Mouse (Mus musculus) urinary bladder, postnatal 14 days (tissue): Measurements from ENCODE around the gene Med8.

Experiments used
- DNase-seq: peaks from one replicate; pipeline ENCODE4 v3.0.0; 2021; ENCODE audit warnings: low spot score

Med8 gene

DNA sequence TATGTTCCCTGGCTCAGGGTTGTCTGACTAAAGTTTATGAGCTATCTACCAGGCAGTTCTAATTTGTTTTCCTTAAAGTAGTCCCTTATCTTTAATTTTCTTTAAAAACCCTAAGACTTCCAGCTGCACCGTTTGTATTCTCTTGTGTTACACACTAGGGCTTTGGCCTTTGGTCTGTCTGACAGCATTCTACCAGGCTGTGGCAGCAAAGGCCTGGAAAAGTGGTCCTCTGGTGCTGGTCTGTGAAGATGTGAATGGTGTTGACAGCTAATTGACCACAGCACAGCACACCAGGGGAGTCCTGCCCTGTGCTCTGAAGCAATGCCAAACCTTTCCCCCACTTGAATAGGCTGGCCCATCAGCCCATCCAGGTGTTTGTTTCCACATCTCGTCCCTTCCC is 6.6 kb downstream of the Med8 start:
- DNase-seq: no peak

DNA sequence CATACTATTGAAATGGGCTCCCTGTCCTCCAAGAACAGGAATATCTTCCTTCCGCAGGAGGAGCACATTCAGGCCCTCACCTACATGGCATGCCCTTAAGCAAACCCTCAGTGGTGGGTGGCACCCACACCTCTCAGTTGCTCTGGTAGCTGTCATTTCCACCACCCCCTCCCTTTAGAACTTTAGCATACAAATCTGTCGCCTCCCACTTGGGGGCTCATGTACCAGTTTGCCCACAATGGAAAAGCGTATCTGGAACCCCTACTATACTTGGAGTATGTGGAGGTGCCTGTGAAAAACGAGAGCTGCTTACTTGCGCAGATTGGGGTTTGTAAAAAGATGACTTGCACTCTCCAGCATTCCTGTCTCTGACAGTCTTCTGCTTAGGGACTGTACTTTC is 7.2 kb downstream of the Med8 start:
- DNase-seq: no peak

DNA sequence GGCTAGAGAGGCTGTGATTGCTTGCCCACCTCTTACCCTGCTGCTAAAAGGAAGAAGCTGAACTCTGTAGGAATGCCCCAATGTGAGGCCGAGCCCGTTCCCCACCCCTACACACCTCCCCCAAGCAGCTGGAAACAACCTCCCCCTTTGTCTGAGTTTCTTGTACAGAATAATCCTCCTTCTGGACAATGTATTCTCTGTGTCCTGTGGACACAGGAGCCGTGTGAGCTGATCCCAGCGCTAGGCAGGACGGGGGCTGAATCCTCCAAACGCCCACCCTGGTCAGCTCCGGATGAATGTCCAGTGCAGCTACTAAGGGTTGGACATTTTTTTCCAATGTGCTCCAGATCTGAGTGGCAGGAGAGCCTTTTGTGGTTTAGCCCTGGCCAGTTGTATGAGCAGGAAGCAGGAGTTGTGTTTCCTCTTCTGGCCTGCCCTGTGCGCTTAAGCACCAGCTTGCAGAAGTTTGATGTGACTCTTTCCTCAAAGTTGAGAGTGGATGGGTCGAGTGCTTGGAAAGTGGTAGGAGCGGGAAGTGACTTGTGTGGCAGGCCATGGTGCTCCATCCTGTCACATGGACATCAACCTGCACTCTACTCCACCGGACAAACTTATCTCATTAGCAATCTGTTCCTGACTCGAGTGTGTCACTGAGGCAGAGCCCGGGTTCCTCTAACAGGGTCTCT is 8.1 kb downstream of the Med8 start:
- no peak for DNase-seq

DNA sequence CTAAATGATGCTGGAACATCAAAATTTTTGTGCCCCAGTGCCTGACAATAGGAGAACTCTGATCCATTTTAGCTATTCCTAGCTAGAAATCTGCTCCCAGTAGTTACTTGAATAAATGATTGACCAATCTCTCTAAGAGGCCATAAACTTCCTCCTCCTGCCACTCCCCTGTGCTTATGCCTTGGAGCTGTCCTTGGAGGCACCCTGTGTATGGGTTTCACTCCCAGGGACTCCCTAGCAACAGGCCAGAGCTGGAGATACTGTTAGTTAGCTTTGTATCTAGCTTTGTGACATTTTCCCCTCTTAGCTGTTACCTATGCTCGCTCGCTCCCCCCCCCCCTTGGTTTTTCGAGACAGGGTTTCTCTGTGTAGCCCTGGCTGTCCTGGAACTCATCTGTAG is 12.2 kb downstream of the Med8 start:
- DNase-seq: no peak

DNA sequence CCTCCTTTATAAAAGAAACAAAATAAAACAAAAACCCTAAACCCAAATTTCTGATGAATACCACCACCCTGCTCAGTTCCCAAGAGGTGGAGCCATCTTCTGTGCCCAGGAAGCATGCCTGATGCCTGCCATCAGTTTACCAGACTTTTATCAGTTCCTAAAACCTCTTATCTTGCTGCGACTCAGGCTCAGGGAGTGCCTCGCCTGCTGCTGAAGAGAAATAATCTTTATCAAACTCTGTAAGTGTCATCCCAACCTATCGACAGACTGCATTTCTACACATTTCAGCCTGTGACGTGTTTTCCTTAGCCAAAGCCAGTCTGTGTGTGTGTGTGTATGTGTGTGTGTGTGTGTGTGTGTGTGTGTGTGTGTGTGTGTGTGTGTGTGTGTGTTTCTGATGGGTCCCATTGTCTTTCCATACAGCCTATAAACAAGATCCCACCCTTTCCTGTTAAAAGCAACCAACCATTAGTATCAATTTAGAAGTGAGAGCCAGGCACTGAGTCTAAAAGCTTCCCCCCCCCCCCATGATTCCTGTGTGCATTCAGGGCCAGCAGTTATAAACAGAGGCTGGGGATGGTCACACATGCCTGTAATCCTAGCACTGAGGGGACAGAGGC is 15.5 kb downstream of the Med8 start:
- no peak for DNase-seq

DNA sequence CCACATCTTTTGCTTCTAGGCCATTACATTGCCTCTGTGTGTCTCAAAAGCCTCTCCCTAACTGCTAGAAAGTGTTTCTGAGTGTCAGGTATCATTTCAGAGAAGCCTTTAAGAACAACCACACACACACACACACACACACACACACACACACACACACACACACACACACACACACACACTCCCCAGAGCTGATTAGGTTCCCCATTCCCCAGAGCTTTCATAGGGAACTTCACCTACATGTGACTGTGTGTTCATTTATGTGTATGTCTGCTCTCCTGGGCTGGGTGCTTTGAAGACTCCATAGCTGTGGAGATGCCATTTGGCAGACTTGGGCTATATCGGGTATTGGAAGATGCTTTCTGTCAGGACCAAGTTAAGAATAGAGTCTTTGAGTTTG is 16.2 kb downstream of the Med8 start:
- DNase-seq: no peak

DNA sequence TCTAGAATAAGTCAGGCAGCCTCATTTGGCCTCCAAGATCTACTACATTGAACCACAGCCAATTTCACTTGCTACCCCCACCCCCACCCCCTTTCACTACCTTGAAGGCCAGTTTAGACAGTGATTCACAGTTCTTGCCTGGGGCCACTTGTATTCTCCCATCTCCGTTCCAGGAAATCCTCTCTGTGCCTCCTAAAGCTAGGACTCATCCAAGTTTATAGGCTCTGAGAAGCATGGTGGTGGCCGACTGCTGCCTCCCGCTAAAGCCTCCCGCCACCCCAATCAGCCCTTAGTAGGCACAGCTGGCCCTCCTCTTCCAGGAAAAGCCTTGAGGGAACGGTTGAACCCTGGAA is 18.3 kb downstream of the Med8 start:
- no peak for DNase-seq

DNA sequence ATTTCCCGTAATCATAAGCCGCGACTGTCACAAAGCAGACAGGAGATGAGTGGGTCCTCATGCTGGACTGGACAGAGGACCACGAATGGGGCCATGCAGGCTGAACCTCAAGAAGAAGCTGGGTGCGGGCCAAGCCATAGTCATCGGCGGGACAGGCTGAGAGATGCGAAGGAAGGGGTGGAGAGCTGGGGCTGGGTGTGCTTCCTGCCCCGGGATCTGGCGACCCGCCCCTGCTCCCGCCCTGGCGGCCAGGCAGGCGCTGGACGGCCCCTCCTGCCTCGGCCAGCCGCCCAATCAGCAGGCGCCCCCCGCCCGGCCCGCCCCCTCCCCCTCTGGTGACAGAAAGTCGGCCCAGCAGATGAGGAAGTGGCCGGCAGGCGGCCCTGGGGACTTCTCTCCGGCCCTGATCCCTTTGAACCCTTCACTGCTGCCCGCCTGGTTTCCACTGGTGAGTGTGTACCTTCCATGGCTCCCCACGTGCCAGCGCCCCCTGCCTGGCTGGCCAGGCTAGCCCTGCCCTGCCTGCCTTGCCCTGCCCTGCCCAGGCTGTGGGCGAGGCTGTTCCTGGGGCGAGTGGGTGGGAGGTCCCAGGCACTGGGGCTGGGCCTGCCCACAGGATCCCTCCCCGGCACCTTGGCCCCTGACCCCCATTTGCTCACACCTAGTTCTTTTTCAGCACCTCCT is 18.8 kb downstream of the Med8 start, which contains the start of gene Elovl1:
Gene Elovl1 (plus strand): TSS at position 326 of the 684 bp plus-strand sequence.
- peak; percentile 94 for DNase-seq

DNA sequence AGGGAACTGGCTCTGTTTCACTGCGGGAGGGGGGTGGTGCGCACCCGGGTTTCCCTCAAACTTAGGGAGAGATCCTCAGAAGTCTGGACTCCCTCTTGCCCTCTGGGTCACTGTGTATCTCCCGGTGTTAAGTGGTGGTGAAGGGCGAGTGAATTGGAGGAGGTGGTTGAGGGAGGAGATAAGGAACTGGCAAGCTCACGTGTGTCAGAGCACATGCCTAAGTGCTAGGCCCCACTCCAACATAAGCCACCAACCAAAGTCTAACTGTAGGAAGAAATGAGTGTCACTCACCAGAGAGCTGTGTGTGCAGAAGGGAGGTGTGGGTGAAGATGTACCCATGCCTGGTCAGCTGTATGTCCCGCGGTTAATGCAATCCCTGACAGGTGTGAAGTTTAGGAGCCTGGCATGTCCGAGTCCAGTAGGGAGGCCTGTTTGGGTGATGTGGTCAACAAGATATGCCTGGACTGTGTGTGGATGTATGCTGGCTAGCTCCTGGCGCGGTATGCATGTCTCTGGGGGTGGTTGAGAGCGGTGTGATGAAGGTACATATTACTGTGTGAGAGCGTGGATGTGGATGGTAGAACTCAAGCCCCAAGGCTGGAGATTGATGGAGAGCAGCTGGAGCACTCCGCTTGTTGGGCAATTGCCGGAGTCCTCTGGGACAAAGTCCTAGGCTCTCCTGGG is 19.5 kb downstream of the Med8 start:
- DNase-seq: no peak

DNA sequence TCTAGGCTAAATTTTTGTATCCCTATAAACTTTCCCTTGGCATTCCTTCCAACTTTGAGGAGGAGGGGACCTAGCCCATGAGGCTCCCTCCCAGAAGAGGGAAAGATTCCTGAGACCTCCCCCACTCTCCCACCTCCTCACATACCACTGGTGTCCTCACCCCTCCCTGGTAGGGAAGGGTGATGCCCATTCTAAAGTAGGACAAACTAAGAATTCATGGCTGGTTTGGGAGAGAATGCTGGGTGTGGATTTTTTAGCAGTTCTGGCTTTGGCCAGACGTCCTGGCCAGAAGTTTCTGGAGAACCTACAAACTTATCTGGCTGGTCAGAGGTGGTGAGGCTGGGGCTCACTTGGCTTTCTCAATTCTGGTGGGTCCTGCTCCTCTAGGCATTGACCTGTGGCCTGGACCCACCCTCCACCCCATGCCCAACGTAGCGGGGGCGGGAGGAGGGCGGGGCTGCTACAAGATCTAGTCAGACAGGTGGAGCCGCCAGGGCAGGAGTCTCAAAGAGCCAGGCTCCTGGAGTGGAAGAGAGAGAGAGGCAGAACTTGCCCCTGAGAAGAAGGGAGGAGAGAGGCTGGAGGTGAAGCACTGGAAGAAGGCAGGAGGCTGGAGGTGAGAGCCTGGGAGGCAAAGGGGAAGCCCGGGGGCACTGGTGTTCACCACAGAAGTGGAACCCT is 20.2 kb downstream of the Med8 start:
- peak; percentile 76 for DNase-seq

DNA sequence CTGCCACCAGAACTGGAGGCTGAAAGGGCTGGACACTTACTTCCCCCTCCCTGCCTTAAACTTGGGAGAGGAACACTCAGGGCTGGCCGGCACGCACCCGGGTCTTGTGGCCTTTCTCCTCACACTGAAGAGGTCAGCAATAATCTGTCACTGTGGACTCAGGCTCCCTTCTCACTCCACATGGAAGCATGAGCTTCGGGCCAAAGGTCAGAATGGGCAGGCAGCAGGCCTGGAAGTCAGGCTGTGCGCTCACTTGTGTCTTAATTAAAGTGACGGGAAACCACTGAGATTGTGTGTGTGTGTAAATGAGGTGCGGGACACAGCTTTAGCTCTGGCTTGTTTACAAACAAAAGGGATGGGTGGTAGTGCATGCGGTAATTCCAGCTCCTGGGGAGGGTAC is 23.2 kb downstream of the Med8 start:
- no peak for DNase-seq

DNA sequence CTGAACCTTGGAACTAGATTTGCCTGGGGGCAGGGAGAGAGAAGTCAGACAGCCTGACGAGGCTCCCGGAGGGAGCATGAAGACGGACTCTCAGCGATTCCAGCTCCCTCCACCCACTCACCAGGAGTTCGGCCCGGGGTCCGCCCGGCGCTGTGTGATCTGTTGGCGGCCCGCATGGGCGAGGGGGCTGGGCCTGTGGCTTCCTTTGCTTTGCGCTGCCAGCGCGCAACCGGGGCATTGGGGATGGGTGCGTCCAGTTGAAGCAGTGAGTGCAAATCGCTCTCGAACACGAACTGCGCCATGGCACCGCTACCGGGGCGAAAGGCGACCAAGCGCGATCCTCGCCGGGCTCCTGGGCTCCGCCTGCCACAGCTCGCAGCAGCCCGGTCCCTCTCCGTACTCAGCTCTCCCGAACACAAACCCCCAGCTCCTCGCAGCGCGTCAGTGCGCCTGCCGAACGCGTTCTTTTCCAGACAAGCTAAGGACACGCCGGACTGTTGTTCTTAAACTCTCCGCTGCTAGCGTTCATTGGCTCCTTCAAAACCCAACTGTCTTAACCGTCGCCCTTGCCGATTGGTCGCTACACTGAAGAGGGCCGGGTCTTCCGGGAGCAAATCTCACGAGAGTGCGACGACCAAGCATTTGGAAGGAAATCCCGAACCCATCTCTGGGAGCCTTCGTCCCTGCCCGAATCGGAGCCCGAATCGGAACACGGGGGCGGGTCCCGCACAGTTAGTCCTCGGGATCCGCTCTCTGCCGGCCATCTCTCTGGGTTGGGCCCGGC is 27.9 kb downstream of the Med8 start, which contains the start of gene Cdc20:
Gene Cdc20 (minus strand): TSS at position 533 of the 784 bp plus-strand sequence.
- DNase-seq: peak; percentile 92

DNA sequence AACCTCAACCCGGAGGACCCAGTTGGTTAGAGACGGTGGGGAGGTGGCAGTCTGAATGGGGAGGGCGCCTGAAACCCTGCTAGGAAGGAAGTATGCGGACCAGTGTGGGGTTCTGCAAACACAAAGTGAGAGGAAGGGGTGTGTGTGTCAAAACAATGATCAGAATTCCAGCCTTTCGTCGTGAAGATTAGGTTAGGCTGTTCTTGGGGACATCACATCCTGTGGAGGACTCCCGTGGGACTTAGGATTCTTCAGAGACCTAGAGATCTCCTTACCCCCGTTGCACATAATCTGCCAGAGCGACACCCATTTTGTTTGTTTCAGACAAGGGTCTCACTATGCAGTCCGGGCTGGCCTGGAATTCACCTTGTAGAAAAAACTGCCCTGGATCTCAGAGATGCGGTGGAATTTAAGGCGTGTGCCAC is 28.7 kb downstream of the Med8 start:
- DNase-seq: no peak

DNA sequence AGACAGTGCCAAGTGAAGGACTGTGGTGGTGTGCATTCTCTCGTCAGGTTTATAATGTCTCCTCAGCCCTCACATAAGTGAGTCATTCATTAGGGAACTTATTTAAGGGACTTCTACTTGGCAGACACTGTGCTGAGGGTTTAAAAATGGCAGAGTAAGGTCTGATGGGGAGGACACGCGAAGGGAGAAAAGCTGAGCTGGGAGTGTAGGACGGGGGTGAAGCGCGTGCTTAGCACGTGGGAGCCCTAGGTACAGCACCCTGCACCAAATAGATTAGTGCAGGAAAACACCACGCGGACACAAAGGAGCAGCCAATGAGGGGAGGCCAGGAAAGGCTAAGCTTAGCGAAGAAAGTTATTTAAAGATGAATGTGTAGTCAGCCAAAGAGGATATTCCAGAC is 36.0 kb downstream of the Med8 start:
- DNase-seq: no peak

DNA sequence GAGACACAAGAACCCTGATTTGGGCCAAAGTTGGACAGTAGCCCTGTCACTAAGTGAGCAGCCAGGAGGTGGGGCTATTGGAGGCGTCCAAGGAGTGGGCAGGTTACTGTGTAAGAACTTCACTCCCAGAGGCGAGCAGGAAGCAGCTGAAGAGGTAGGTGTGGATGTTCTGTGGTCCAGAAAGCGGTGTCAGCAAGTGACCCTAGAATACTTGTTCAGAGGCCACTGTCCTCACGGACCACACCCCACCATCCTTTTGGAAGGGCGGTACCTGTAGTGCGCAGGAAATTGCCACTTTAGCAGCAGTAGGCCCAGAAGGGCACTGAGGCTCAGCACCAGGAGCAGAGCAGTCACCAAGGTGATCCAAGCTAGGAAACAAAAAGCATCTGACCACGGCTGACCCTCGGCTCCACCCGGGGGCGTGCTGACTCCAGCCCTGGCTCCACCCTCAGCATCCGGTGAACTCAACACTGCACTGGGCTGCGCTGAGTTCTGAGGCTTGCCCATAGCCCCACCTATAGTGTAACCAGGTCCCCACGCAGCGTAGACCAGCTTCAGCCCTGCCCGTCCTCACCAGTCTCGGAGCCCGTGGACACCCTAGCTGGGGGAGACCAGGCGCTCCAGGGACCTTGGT is 36.8 kb downstream of the Med8 start:
- DNase-seq: peak; percentile 58

DNA sequence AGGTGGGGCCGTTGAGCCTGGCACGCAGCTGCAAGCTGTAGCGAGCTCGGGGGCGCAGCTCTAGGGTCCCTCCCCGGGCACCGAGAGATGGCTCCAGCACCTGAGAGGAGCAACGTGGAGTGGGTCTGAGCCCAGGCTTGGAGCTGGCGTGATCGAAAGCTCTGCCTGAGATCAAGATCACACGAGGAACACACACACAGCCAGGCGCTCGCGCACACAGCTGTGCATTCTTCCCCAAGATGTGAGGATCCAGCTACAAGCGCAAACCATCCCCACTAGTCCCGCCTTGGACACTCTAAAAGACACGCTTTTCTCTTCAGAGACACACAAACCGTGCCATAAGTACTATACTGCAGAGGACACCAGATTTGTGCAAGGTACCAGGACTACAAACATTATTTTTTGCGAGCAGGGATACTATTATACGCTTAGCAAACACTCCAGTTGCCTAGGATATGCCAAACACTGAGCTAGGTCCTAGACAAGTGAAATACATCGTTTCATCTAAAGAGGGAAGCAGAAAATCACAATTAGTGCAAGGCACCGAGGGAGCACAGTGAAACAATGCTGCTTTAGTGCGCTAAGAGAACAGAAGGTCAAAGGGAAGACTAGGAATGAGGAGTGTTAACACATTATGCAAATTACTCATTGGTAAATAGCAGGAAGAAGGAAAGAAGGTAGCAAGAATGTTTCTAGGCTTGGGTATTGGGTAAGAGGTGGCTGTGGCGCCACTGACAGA is 37.4 kb downstream of the Med8 start:
- DNase-seq: no peak

DNA sequence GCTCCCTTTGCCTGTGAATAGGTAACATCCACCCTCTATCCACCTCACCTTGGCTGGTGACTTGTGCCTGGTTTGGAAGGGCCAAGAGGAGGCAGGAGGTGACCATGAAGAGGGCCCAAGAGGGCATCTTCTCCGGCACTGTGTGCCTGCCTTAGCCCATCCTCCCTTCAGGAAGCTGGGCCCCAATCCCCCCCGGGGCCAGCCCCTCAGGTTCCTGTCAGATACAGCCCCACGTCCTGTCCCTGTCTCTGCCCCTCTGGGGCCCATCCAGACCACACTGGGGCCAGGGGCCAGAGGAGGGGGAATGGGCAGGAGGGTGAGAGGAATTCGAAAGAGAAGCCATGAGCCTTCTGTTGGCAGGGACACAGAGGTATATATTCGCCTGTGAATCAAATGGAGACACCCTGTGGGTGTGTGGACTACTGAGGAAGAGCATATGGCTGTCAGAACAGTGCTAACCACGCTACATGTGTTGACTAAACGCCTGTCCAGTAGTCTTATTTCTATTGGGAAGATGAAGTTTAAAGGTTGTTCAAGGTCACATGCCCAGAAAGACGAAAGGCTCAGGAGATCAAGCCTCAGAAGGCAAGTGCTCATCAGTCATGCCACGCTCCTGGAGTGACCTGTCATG is 48.3 kb downstream of the Med8 start, which contains the start of gene Mpl:
Gene Mpl (minus strand): TSS at position 169 of the 631 bp plus-strand sequence.
- no peak for DNase-seq

DNA sequence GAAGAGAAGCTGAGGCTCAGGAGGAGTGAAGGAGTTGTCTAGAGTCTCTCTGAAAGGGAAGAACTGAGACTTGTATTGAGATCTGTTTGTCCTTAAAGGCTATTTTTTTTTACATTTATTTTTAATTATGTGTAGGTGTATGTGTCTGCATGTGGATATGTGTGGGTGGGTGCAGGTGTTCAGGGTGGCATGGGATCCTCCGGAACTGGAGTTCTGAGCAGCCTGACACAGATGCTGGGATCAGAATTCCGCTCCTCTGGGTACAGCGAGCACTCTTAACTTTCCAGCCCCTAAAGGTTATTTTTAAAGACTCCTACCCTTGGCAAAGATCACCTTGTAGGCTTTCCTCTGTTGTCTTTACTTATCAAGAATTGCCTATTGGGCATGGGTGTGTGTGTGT is 55.8 kb downstream of the Med8 start:
- DNase-seq: no peak
